Mouse (Mus musculus) intestine, postnatal 0 days (tissue): ENCODE measurements around the gene Slc9a3. TPM values are rescaled to one million over a fixed set of nuclear protein-coding genes. Genes with fewer than 3 reads are reported as not detected.

Experiments used
- ATAC-seq: fragments of 200-750 bp; cut with Nextera tagmentation; 2 replicates; pipeline ENCODE4 v1.8.0; 2017; ENCODE audit warnings: mild to moderate bottlenecking, moderate TSS enrichment, moderate library complexity
- H3K27ac ChIP-seq: fragments of 300-500 bp; sonication (generic); 2 replicates; pipeline ENCODE4 v1.5.1; 2014; ENCODE audit warnings: mild to moderate bottlenecking, low read depth, low read length, moderate library complexity
- H3K27me3 ChIP-seq: fragments of 300-500 bp; sonication (generic); replicated peaks from 2 replicates; pipeline ENCODE4 v1.6.1; 2014; ENCODE audit warnings: low read length, mixed read lengths; ENCODE audit not compliant: control insufficient read depth, insufficient read depth
- H3K36me3 ChIP-seq: fragments of 300-500 bp; sonication (generic); 2 replicates; pipeline ENCODE4 v1.6.1; 2014; ENCODE audit warnings: mild to moderate bottlenecking, moderate library complexity; ENCODE audit not compliant: control insufficient read depth, insufficient read depth
- H3K4me1 ChIP-seq: fragments of 300-500 bp; sonication (generic); replicated peaks from 2 replicates; pipeline ENCODE4 v1.6.1; 2014; ENCODE audit warnings: antibody characterized with exemption, low read length, mixed read lengths; ENCODE audit not compliant: control insufficient read depth, insufficient read depth
- H3K4me2 ChIP-seq: fragments of 300-500 bp; sonication (generic); replicated peaks from 2 replicates; pipeline ENCODE4 v1.6.1; 2014; ENCODE audit warnings: low read depth, mild to moderate bottlenecking, moderate library complexity
- H3K4me3 ChIP-seq: fragments of 300-500 bp; sonication (generic); 2 replicates; pipeline ENCODE4 v1.5.1; 2014; ENCODE audit warnings: low read depth, low read length
- H3K9ac ChIP-seq: fragments of 300-500 bp; sonication (generic); 2 replicates; pipeline ENCODE4 v1.6.1; 2014; ENCODE audit warnings: mild to moderate bottlenecking, low read depth, low read length
- H3K9me3 ChIP-seq: fragments of 300-500 bp; sonication (generic); 2 replicates; pipeline ENCODE4 v1.6.1; 2016; ENCODE audit warnings: mixed run types; ENCODE audit not compliant: control insufficient read depth
- CTCF ChIP-seq: sonication (generic); IDR thresholded peaks from 2 replicates; pipeline ENCODE4 v1.5.1; 2016; ENCODE audit warnings: low read depth, mild to moderate bottlenecking, control low read depth, antibody characterized with exemption, moderate library complexity
- WGBS: fragments of 180-500 bp; shearing (Covaris S2); extraction: QIAGEN DNeasy Blood & Tissue Kit; methylation state at CpG from one replicate; pipeline ENCODE4 v1.1.7; 2014; 5-methylcytosine and 5-hydroxymethylcytosine counted together
- polyA plus RNA-seq: library from polyadenylated mRNA; unstranded; fragments of >200 nt; fragmentation: Nextera tagmentation; extraction: Ambion mirVana; gene quantifications from 2 replicates; pipeline ENCODE4 v1.2.1, GENCODE M21; 2015

Gene Slc9a3
- polyA plus RNA-seq, 1 experiment from 2014 or later: 21.9 TPM

DNA sequence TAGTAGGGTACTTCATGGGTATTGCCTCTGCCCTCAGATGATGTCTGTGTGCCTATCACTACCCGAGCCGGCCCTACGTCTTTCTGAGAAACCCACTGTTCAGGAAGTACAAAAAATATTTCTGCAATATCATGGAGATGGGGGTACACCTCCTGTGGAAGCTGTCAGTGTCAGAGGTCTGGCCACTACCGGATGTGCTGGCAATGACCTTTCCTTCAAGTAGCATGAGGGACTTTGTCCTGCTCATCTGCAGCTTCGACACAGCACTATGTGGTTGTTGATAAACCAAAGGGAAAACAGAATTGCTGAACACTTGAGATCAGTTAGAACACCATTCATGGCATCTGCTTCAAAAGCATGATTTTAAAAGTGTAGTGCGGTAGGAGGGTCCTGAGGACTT is 19.5 kb downstream of the Slc9a3 start:
- H3K27ac ChIP-seq: peak overlapping the region; percentile 79
- no peaks in the 10 kb centered on the region for H3K27me3 ChIP-seq
- no peak for ATAC-seq
- H3K36me3 ChIP-seq: no peaks in the 10 kb centered on the region
- no peak overlapping the region for H3K9ac ChIP-seq
- no peak overlapping the region for H3K4me3 ChIP-seq
- no peak overlapping the region for H3K4me2 ChIP-seq
- 81% methylated on average over 6 of the region's 6 CpGs for WGBS
- no peak for TF ChIP-seq CTCF
- H3K4me1 ChIP-seq: 0 out of 2 replicates have a peak, but pooled peaks cover 3% of the 10 kb centered on the region
- H3K9me3 ChIP-seq: no peaks in the 10 kb centered on the region

DNA sequence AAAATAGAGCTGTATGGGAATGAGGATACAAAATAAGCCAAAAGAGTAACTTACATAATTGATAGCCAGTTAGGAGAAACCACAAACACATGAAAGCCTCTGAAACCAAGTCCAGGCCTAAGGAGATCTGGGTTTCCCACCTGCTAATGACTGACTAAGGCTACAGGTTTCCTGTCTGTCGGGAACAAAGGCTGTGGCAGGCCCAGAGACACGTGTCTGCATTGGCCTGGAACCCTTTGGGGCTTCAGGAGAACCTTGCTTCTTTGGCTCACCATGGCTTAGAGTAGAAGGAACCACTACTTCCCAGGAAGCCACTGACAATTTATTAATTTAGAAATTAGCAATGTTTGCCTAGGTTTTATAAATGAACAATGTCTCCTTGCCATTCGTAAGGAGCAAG is 22.0 kb downstream of the Slc9a3 start:
- H3K36me3 ChIP-seq: no peaks in the 10 kb centered on the region
- H3K9ac ChIP-seq: no peak overlapping the region
- no peak for TF ChIP-seq CTCF
- no peak for ATAC-seq
- no peak overlapping the region for H3K4me2 ChIP-seq
- no peak overlapping the region for H3K4me3 ChIP-seq
- H3K27me3 ChIP-seq: no peaks in the 10 kb centered on the region
- 0 out of 2 replicates have a peak, but pooled peaks cover 3% of the 10 kb centered on the region for H3K4me1 ChIP-seq
- WGBS: 75% methylated on average over 3 of the region's 3 CpGs
- no peak overlapping the region for H3K27ac ChIP-seq
- no peaks in the 10 kb centered on the region for H3K9me3 ChIP-seq

DNA sequence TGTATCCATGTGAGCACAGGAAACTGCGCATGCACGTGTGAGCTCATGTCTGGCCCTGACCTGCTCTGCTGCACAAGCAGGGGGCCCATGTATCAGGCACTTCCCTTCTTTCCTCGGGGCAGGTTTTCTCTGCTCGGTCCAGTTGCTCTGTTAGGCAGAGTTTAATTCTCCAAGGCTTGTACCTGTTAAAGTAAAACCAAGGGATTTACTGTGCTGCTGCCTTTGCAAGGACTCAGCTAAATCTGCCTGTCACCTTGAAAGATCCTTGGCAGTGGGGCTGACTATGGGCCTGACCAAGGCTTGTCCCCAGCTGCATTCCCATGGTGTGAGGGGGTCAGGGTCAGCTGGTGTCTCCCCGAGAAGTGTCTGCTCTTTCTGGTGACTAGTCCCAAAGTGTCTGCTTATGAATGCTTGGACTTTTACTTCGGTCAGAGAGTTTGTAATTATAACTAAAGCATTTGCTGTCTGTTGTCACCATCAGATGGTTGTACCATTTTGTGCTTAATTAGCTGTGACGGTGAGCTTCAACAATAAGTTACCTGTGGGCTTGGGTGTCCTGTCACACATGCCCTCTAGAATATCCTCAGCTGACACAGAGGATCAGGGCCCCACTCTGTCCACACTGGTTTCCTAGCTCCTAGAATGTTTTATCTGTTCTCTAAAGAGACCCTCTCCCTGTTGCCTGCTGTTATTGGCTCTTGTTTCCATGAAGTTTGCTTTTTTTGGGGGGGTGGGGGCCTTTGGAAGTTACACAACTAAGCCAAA is 23.0 kb downstream of the Slc9a3 start:
- WGBS: 69% methylated on average over 7 of the region's 7 CpGs
- no peak for TF ChIP-seq CTCF
- no peak overlapping the region for H3K4me3 ChIP-seq
- no peak overlapping the region for H3K9ac ChIP-seq
- H3K4me2 ChIP-seq: no peak overlapping the region
- ATAC-seq: no peak
- 0 out of 2 replicates have a peak, but pooled peaks cover 3% of the 10 kb centered on the region for H3K4me1 ChIP-seq
- no peaks in the 10 kb centered on the region for H3K9me3 ChIP-seq
- no peak overlapping the region for H3K27ac ChIP-seq
- H3K36me3 ChIP-seq: no peaks in the 10 kb centered on the region
- H3K27me3 ChIP-seq: no peaks in the 10 kb centered on the region

DNA sequence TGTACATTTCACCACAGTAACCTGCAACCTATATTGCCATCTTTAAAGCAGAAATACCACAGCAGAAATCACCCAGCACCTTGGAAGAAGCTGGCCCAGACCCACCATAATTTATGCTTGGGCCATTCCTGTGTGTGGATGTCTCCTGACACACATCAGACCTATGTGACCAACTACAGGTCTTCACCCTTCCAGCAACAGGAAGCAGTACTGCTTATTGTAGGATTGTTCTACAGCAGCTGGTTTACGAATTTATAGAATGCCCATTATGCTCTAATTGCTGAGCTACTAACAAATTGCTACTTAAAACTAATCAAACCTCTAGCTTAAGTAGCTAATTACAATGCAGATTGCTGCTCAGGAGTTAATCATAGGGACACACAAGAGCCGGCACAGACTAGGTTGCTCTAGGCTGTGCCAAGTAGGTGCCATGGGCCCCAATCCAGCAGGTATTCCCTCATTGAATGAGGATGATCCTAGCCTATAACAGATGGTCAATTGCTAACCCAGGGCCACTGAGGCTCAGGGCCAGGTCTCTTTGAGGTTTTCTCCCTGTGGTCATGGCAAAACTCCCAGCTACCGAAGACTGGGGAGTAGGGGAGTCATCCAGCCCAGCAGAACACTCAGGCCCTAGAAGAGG is 24.8 kb downstream of the Slc9a3 start:
- Histone ChIP-seq H3K9me3 (no peaks in the 10 kb centered on the region), H3K4me2 (no peak overlapping the region), H3K27me3 (no peaks in the 10 kb centered on the region), H3K4me3 (no peak overlapping the region), H3K9ac (no peak overlapping the region), H3K36me3 (no peaks in the 10 kb centered on the region), H3K27ac (0 out of 2 replicates have a peak overlapping the region, but pooled peaks have one; percentile 23), H3K4me1 (no peaks in the 10 kb centered on the region)
- no peak for TF ChIP-seq CTCF
- WGBS: 85% methylated on average over 3 of the region's 3 CpGs
- no peak for ATAC-seq

DNA sequence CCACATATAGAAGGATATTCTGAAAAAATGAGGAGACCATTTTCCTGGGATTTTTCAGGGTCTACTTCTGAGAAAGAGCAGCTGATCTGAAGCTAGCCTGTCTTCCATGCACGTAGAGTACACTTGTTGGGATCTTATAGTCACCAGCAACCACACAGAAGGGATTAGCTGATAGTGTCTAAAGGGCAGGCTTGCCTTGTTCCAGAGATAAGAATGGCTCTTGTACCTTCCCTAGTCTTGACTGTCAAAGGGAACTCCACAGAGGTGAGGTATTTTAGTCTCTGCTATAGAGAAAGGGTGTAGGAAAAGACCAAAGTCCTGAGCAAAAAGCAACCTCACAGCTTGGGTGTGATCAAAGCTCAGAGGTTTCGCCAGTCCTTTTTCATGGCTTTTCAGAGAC is 26.1 kb downstream of the Slc9a3 start:
- WGBS: 30% methylated on average over 2 of the region's 2 CpGs
- Histone ChIP-seq H3K4me1 (no peaks in the 10 kb centered on the region), H3K36me3 (no peaks in the 10 kb centered on the region), H3K4me2 (no peak overlapping the region), H3K27ac (peak overlapping the region; percentile 47), H3K9ac (no peak overlapping the region), H3K9me3 (no peaks in the 10 kb centered on the region), H3K4me3 (no peak overlapping the region), H3K27me3 (no peaks in the 10 kb centered on the region)
- ATAC-seq: peak; percentile 88
- no peak for TF ChIP-seq CTCF

DNA sequence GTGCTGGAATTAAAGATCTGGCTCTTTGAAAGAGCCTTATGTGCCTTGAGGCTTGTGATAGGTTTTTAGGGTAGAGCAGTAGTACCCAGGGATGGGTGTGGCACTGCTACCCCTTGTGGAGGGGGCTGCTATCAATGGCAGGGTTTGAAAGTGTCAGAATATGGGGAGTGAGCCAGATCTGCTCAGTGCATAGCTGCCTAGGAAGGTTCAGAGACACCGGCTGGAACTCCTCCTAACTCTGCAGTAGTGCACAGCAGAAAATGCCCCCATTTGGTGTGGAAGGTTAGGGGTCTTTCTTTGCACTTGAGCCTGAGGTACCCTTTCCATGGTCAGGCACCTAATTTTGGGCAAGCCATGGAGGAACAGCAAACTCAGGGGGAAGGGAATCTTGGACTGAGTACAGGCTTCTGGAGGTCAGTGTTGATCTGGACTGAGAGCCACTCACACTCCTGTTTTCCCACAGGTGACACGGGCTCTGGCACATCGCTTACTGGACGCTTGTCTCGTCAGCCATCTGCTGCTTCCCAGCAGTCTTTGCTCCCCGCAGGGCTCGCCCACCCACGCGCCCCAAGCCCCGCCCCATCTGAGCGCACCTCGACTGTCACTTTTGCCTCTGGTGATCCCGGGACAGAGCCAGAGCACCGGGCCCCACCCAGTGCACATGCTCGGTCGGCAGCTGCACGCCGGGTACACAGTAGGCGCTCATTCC is 45.2 kb downstream of the Slc9a3 start:
- WGBS: 11% methylated on average over 18 of the region's 19 CpGs
- H3K9me3 ChIP-seq: no peaks in the 10 kb centered on the region
- ATAC-seq: peak; percentile 56
- peaks cover 6% of the 10 kb centered on the region; the same call in 1 of the 2 replicates for H3K4me1 ChIP-seq
- no peak overlapping the region for H3K27ac ChIP-seq
- peak overlapping the region; percentile 36 for H3K4me3 ChIP-seq
- peaks cover 38% of the 10 kb centered on the region for H3K36me3 ChIP-seq
- peak overlapping the region; percentile 2; the same call in 1 of the 2 replicates for H3K9ac ChIP-seq
- TF ChIP-seq CTCF: no peak
- H3K4me2 ChIP-seq: peak overlapping the region; percentile 62
- no peaks in the 10 kb centered on the region for H3K27me3 ChIP-seq
